Mouse (Mus musculus) midbrain, embryonic 15.5 days (tissue): Measurements from ENCODE around the gene Nsun3. TPM values are rescaled to one million over a fixed set of nuclear protein-coding genes. Genes with fewer than 3 reads are reported as not detected.
"Not testable (repeated sequence)": the region's sequence is repeated elsewhere in the genome, so short reads cannot be mapped to it uniquely, and the experiment has no call there.

Experiments
- ATAC-seq: fragments of 200-750 bp; cut with Nextera tagmentation; replicated peaks from 2 replicates; pipeline ENCODE4 v1.8.0; 2017; ENCODE audit warnings: moderate TSS enrichment
- H3K27ac ChIP-seq: fragments of 300-500 bp; sonication (generic); 2 replicates; pipeline ENCODE4 v1.5.1; 2015; ENCODE audit warnings: mild to moderate bottlenecking, inconsistent platforms
- H3K27me3 ChIP-seq: fragments of 300-500 bp; sonication (generic); replicated peaks from 2 replicates; pipeline ENCODE4 v1.6.1; 2015; ENCODE audit warnings: inconsistent platforms
- H3K36me3 ChIP-seq: fragments of 300-500 bp; sonication (generic); replicated peaks from 2 replicates; pipeline ENCODE4 v1.6.1; 2015; ENCODE audit warnings: inconsistent platforms
- H3K4me1 ChIP-seq: fragments of 300-500 bp; sonication (generic); 2 replicates; pipeline ENCODE4 v1.6.1; 2015; ENCODE audit warnings: inconsistent platforms
- H3K4me2 ChIP-seq: fragments of 300-500 bp; sonication (generic); 2 replicates; pipeline ENCODE4 v1.6.1; 2015; ENCODE audit warnings: inconsistent platforms, mild to moderate bottlenecking, moderate library complexity
- H3K4me3 ChIP-seq: fragments of 300-500 bp; sonication (generic); 2 replicates; pipeline ENCODE4 v1.5.1; 2015; ENCODE audit warnings: mild to moderate bottlenecking, inconsistent platforms
- H3K9ac ChIP-seq: fragments of 300-500 bp; sonication (generic); 2 replicates; pipeline ENCODE4 v1.6.1; 2015; ENCODE audit warnings: mild to moderate bottlenecking, inconsistent platforms
- H3K9me3 ChIP-seq: fragments of 300-500 bp; sonication (generic); 2 replicates; pipeline ENCODE4 v1.6.1; 2016; ENCODE audit warnings: inconsistent platforms
- WGBS: fragments of 180-500 bp; shearing (Covaris S2); methylation state at CpG from one replicate; pipeline ENCODE4 v1.1.7; 2015; ENCODE audit warnings: mixed read lengths; 5-methylcytosine and 5-hydroxymethylcytosine counted together
- microRNA-seq: library from miRNA; unstranded; fragments of <30 nt; microRNA quantifications from one replicate; pipeline ENCODE4, GENCODE M21; 2016
- polyA plus RNA-seq: library from polyadenylated mRNA; unstranded; fragments of >200 nt; fragmentation: Nextera tagmentation; extraction: Ambion mirVana; gene quantifications from 2 replicates; pipeline ENCODE4 v1.2.1, GENCODE M21; 2015

The Nsun3 gene
- polyA plus RNA-seq, 1 experiment from 2014 or later = 11.7 TPM

GRCm38 (mm10) chr16:62734359-62734758 is 52.3 kb downstream of the Nsun3 start:
- Histone ChIP-seq H3K4me2 (no peak overlapping the region), H3K4me3 (no peak overlapping the region), H3K9ac (no peak overlapping the region), H3K27me3 (no peaks in the 10 kb centered on the region), H3K4me1 (no peaks in the 10 kb centered on the region), H3K36me3 (no peaks in the 10 kb centered on the region), H3K27ac (no peak overlapping the region), H3K9me3 (no peaks in the 10 kb centered on the region)
- no peak for ATAC-seq
- 98% methylated on average over 1 of the region's 1 CpGs for WGBS

- Histone ChIP-seq H3K27ac (no peak overlapping the region), H3K27me3 (no peaks in the 10 kb centered on the region), H3K9ac (no peak overlapping the region), H3K4me3 (no peak overlapping the region), H3K4me2 (no peak overlapping the region), H3K4me1 (no peaks in the 10 kb centered on the region), H3K9me3 (no peaks in the 10 kb centered on the region), H3K36me3 (no peaks in the 10 kb centered on the region)
- 48% methylated on average over 4 of the region's 4 CpGs for WGBS
- ATAC-seq = peak; percentile 66
Observed at GRCm38 (mm10) chr16:62730291-62730690, 56.3 kb downstream of the Nsun3 start.

- no peak overlapping the region for H3K27ac ChIP-seq
- no peaks in the 10 kb centered on the region for H3K27me3 ChIP-seq
- no peaks in the 10 kb centered on the region for H3K4me1 ChIP-seq
- H3K4me3 ChIP-seq = no peak overlapping the region
- no peaks in the 10 kb centered on the region for H3K9me3 ChIP-seq
- no peak overlapping the region for H3K4me2 ChIP-seq
- WGBS = 65% methylated on average over 3 of the region's 3 CpGs
- H3K9ac ChIP-seq = no peak overlapping the region
- H3K36me3 ChIP-seq = no peaks in the 10 kb centered on the region
- 0 out of 2 replicates have a peak, but pooled peaks have one; percentile 14 for ATAC-seq
Observed at GRCm38 (mm10) chr16:62729846-62730245, 56.8 kb downstream of the Nsun3 start.

- ATAC-seq, H3K27ac ChIP-seq, H3K9ac ChIP-seq, H3K4me2 ChIP-seq, H3K36me3 ChIP-seq, H3K4me1 ChIP-seq, H3K4me3 ChIP-seq, H3K9me3 ChIP-seq, H3K27me3 ChIP-seq: not testable (repeated sequence)
- 87% methylated on average over 9 of the region's 11 CpGs for WGBS
Observed at GRCm38 (mm10) chr16:62718255-62718654, 68.4 kb downstream of the Nsun3 start.

- no peak overlapping the region for H3K9ac ChIP-seq
- no peaks in the 10 kb centered on the region for H3K36me3 ChIP-seq
- H3K4me1 ChIP-seq = no peaks in the 10 kb centered on the region
- ATAC-seq = no peak
- no peaks in the 10 kb centered on the region for H3K27me3 ChIP-seq
- no peak overlapping the region for H3K4me3 ChIP-seq
- no peak overlapping the region for H3K27ac ChIP-seq
- no peaks in the 10 kb centered on the region for H3K9me3 ChIP-seq
- 79% methylated on average over 8 of the region's 8 CpGs for WGBS
- H3K4me2 ChIP-seq = no peak overlapping the region
Observed at GRCm38 (mm10) chr16:62690436-62690835, 96.2 kb downstream of the Nsun3 start.

GRCm38 (mm10) chr16:62686073-62686472 is 100.5 kb downstream of the Nsun3 start:
- H3K27ac ChIP-seq = no peak overlapping the region
- no peaks in the 10 kb centered on the region for H3K27me3 ChIP-seq
- H3K36me3 ChIP-seq = no peaks in the 10 kb centered on the region
- no peak overlapping the region for H3K4me2 ChIP-seq
- H3K4me3 ChIP-seq = no peak overlapping the region
- no peak for ATAC-seq
- WGBS = 49% methylated on average over 2 of the region's 2 CpGs
- no peak overlapping the region for H3K9ac ChIP-seq
- H3K9me3 ChIP-seq = no peaks in the 10 kb centered on the region
- H3K4me1 ChIP-seq = no peaks in the 10 kb centered on the region

- no peaks in the 10 kb centered on the region for H3K36me3 ChIP-seq
- H3K27me3 ChIP-seq = no peaks in the 10 kb centered on the region
- no peaks in the 10 kb centered on the region for H3K4me1 ChIP-seq
- no peak overlapping the region for H3K4me2 ChIP-seq
- H3K4me3 ChIP-seq = no peak overlapping the region
- WGBS = 86% methylated on average over 4 of the region's 4 CpGs
- H3K9ac ChIP-seq = no peak overlapping the region
- no peaks in the 10 kb centered on the region for H3K9me3 ChIP-seq
- H3K27ac ChIP-seq = no peak overlapping the region
- ATAC-seq = no peak
Observed at GRCm38 (mm10) chr16:62685494-62685893, 101.1 kb downstream of the Nsun3 start.

Small RNA genes within 50 kb of the gene (microRNA-seq; reads per million reads assigned to microRNA genes)
- gene Gm25986 = not detected

Other genes with a start within 250 kb of the Nsun3 start
- gene Stx19, start 27.9 kb upstream of the Nsun3 start, polyA plus RNA-seq = 0.49 and 0.50 TPM in 2 replicates
- gene Arl13b, start 60.2 kb upstream of the Nsun3 start, polyA plus RNA-seq = 15.9 and 16.7 TPM in 2 replicates
- 9.0 and 9.1 TPM in 2 replicates for gene Pros1, start 67.5 kb upstream of the Nsun3 start, polyA plus RNA-seq